Mouse (Mus musculus): ENCODE data around the gene Sfpq.
"Not testable (repeated sequence)": the region's sequence is repeated elsewhere in the genome, so short reads cannot be mapped to it uniquely, and the experiment has no call there.

Sfpq gene

GRCm38 (mm10) chr4:127021151-127021945, at the start of gene Sfpq:
Sfpq (plus strand) TSS chr4:127021324.
- peak; percentile 100 for DNase-seq (ENCODE audit: low spot score in 2 of 2)

GRCm38 (mm10) chr4:126977467-126977866, 43.7 kb upstream of the Sfpq start:
- peak in 1 of 2 experiments; percentile 40 for DNase-seq (ENCODE audit: low spot score in 2 of 2)

GRCm38 (mm10) chr4:126978706-126979105, 42.4 kb upstream of the Sfpq start:
- no peak for DNase-seq (ENCODE audit: low spot score in 2 of 2)

GRCm38 (mm10) chr4:126983321-126983720, 37.8 kb upstream of the Sfpq start:
- no peak for DNase-seq (ENCODE audit: low spot score in 2 of 2)

GRCm38 (mm10) chr4:126983736-126984525, 37.2 kb upstream of the Sfpq start:
- not testable (repeated sequence) for DNase-seq (ENCODE audit: low spot score in 2 of 2)

GRCm38 (mm10) chr4:126986768-126987167, 34.4 kb upstream of the Sfpq start:
- DNase-seq (ENCODE audit: low spot score in 2 of 2) = no peak

GRCm38 (mm10) chr4:126988503-126988902, 32.6 kb upstream of the Sfpq start:
- DNase-seq (ENCODE audit: low spot score in 2 of 2) = no peak

- no peak for DNase-seq (ENCODE audit: low spot score in 2 of 2)
These were observed 30.6 kb upstream of the Sfpq start for GRCm38 (mm10) chr4:126990553-126990952.

- peak; percentile 25 to 52 for DNase-seq (ENCODE audit: low spot score in 2 of 2)
These were observed 28.8 kb upstream of the Sfpq start for GRCm38 (mm10) chr4:126992356-126992755.

GRCm38 (mm10) chr4:126999372-126999771, 21.8 kb upstream of the Sfpq start:
- not testable (repeated sequence) for DNase-seq (ENCODE audit: low spot score in 2 of 2)

- no peak for DNase-seq (ENCODE audit: low spot score in 2 of 2)
These were observed 20.5 kb upstream of the Sfpq start for GRCm38 (mm10) chr4:127000601-127001105.

GRCm38 (mm10) chr4:127004384-127004783, 16.7 kb upstream of the Sfpq start:
- no peak for DNase-seq (ENCODE audit: low spot score in 2 of 2)

- DNase-seq (ENCODE audit: low spot score in 2 of 2) = no peak
These were observed 15.8 kb upstream of the Sfpq start for GRCm38 (mm10) chr4:127005113-127005936.

GRCm38 (mm10) chr4:127015294-127015993, 5.7 kb upstream of the Sfpq start:
- DNase-seq (ENCODE audit: low spot score in 2 of 2) = peak; percentile 87 to 89

- no peak for DNase-seq (ENCODE audit: low spot score in 2 of 2)
These were observed 4.8 kb upstream of the Sfpq start for GRCm38 (mm10) chr4:127016366-127016765.

- DNase-seq (ENCODE audit: low spot score in 2 of 2) = no peak
These were observed 543 bp upstream of the Sfpq start for GRCm38 (mm10) chr4:127020411-127021150.

- peak; percentile 84 to 89 for DNase-seq (ENCODE audit: low spot score in 2 of 2)
These were observed 984 bp downstream of the Sfpq start for GRCm38 (mm10) chr4:127021989-127022626.

GRCm38 (mm10) chr4:127023201-127023600, 2.1 kb downstream of the Sfpq start:
- DNase-seq (ENCODE audit: low spot score in 2 of 2) = no peak

GRCm38 (mm10) chr4:127024240-127024639, 3.1 kb downstream of the Sfpq start:
- DNase-seq (ENCODE audit: low spot score in 2 of 2) = no peak

GRCm38 (mm10) chr4:127026826-127027225, 5.7 kb downstream of the Sfpq start:
- no peak for DNase-seq (ENCODE audit: low spot score in 2 of 2)

All from natural killer cell, adult 2 months (primary cell).